In the genomic region with DNA sequence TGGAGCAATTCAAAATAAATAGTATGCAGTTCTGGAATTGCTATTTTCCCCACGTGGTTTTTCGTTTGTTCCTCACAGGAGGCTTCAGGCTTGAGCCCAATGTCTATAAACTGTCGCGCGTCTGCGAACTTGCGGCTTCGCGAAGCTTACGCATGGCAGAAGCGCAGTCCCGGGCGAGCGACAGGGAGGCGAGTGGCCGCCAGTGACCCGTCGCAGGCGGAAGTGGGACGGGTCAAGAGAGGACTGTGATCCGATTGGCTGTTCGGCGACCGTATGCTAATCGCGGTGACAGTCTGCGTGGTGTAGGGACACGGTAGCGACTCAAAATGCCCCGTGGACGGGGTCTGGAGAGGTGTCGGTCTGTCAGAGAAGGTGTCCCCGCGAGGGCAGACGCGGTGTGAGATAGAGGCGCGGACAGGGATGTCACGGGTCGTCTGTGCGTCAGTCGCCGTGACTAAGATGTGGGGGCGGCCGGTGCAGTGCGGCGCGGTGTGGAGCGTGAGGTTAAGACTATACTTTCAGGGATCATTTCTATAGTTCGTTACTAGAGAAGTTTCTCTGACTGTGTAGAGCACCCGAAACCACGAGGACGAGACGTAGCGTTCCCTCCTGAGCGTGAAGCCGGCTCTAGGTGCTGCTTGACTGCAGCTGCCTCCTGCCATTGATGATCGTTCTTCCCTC, we compare ENCODE assay signal across 8 mouse cellular contexts. TPM values are rescaled to one million over a fixed set of nuclear protein-coding genes. Genes with fewer than 3 reads are reported as not detected.
A peak's percentile ranks its signal among the peaks of the same experiment; 100 is the strongest.
DNase-seq lines count a peak whose midpoint lies in the region; ATAC-seq lines count a peak whose summit lies in the region.
"Not testable (repeated sequence)": the region's sequence is repeated elsewhere in the genome, so short reads cannot be mapped to it uniquely, and the experiment has no call there.

No protein-coding gene starts in this region.

- H3K4me1 ChIP-seq in brown adipose tissue, adult 24 weeks (ENCODE audit: control insufficient read depth, insufficient read depth, insufficient read length, low read length); forebrain, embryonic 10.5 days; heart, embryonic 14.5 days (ENCODE audit: control insufficient read depth in 2 of 2, insufficient read depth in 2 of 2, low read length in 2 of 2): not testable (repeated sequence)
- H3K4me1 ChIP-seq in liver, embryonic 12.5 days: peaks cover 29% of the 10 kb centered on the region

- peak; percentile 98 for ATAC-seq in heart, embryonic 14.5 days (ENCODE audit: insufficient number of reproducible peaks, insufficient read depth, low FRiP score, low read depth)
- ATAC-seq in liver, embryonic 12.5 days: peak; percentile 94

- under 1% methylated on average over 24 of the region's 58 CpGs for WGBS in forebrain, embryonic 10.5 days
- under 1% methylated on average over 21 of the region's 58 CpGs for WGBS in heart, embryonic 14.5 days
- under 1% methylated on average over 22 of the region's 58 CpGs for WGBS in liver, embryonic 12.5 days (ENCODE audit: insufficient replicate concordance)

- H3K27ac ChIP-seq in brown adipose tissue, adult 24 weeks (replicated peaks; ENCODE audit: low read depth, low read length): not testable (repeated sequence)
- H3K27ac ChIP-seq in forebrain, embryonic 10.5 days: peak overlapping the region; percentile 81
- peak overlapping the region in 1 of 2 experiments; percentile 59; a peak in 2 of 4 replicates for H3K27ac ChIP-seq in heart, embryonic 14.5 days (replicated peaks in 1 of 2; ENCODE audit: control insufficient read depth in 1 of 2, insufficient read depth in 1 of 2, low read depth in 2 of 2, low read length in 2 of 2)
- peak overlapping the region; percentile 70 for H3K27ac ChIP-seq in liver, embryonic 12.5 days

- H3K27me3 ChIP-seq in forebrain, embryonic 10.5 days (ENCODE audit: poor library complexity, severe bottlenecking); heart, embryonic 14.5 days (ENCODE audit: control insufficient read depth, insufficient read depth, low read length); liver, embryonic 12.5 days (replicated peaks); splenic B cell, adult 2 months (ENCODE audit: control insufficient read depth, insufficient read depth, low read length, poor library complexity, severe bottlenecking): not testable (repeated sequence)

- DNase-seq in B cell, adult 2 months: peak; percentile 81 to 84
- DNase-seq in forebrain, embryonic 10.5 days (ENCODE audit: extremely low spot score, low spot score): peak; percentile 73
- DNase-seq in kidney, postnatal 10 days: peak; percentile 91
- DNase-seq in naive thymus-derived CD4-positive, alpha-beta T cell, adult 2 months (ENCODE audit: low read depth): peak; percentile 78
- peak; percentile 89 for DNase-seq in splenic B cell, adult 2 months (ENCODE audit: low read depth, low spot score)

- H3K36me3 ChIP-seq in forebrain, embryonic 10.5 days (replicated peaks); heart, embryonic 14.5 days (ENCODE audit: control insufficient read depth, insufficient read depth, low read length); liver, embryonic 12.5 days; splenic B cell, adult 2 months (ENCODE audit: control insufficient read depth, insufficient read depth, low read length, poor library complexity, severe bottlenecking): not testable (repeated sequence)

- not testable (repeated sequence) for H3K9me3 ChIP-seq in forebrain, embryonic 10.5 days; heart, embryonic 14.5 days (ENCODE audit: control insufficient read depth, low read length); liver, embryonic 12.5 days (replicated peaks)

- H3K9ac ChIP-seq in heart, embryonic 14.5 days (ENCODE audit: low read length): peak overlapping the region; percentile 42; the same call in 1 of the 2 replicates
- H3K9ac ChIP-seq in liver, embryonic 12.5 days: peak overlapping the region; percentile 57; the same call in 1 of the 2 replicates

- peak overlapping the region; percentile 57 for H3K4me2 ChIP-seq in heart, embryonic 14.5 days (ENCODE audit: low read length)
- H3K4me2 ChIP-seq in liver, embryonic 12.5 days: peak overlapping the region; percentile 66

- H3K4me3 ChIP-seq in brown adipose tissue, adult 24 weeks (ENCODE audit: insufficient read depth, low read depth, low read length): peak overlapping the region; percentile 8; the same call in 1 of the 2 replicates
- peak overlapping the region; percentile 38; the same call in 1 of the 2 replicates for H3K4me3 ChIP-seq in forebrain, embryonic 10.5 days
- H3K4me3 ChIP-seq in heart, embryonic 14.5 days (ENCODE audit: control insufficient read depth in 1 of 2, insufficient read depth in 1 of 2, low read depth in 1 of 2, low read length in 2 of 2): peak overlapping the region; percentile 4 to 32; a peak in 2 of 4 replicates
- peak overlapping the region; percentile 41 for H3K4me3 ChIP-seq in liver, embryonic 12.5 days

RNA-seq across cellular contexts. Expression of gene Tex14, which starts 57.1 kb away (rescaled TPM):
- not detected in 2 replicates for polyA plus RNA-seq in brown adipose tissue, adult 24 weeks (2012; ENCODE audit: insufficient read depth, insufficient read length, missing spikeins)
- polyA plus RNA-seq in forebrain, embryonic 10.5 days (2016; fragmentation: Nextera tagmentation; extraction: Ambion mirVana): not detected in 2 replicates
- polyA plus RNA-seq in heart, embryonic 14.5 days (2014; fragmentation: Nextera tagmentation; extraction: Ambion mirVana): 0.28 and 0.38 TPM in 2 replicates
- not detected in 2 replicates for polyA plus RNA-seq in liver, embryonic 12.5 days (2016; fragmentation: Nextera tagmentation; extraction: Ambion mirVana)

RNA-seq across cellular contexts. Expression of gene Rad51c, which starts 57.2 kb away (rescaled TPM):
- 0.54 TPM in 1 of 2 replicates, not detected in the other for polyA plus RNA-seq in brown adipose tissue, adult 24 weeks (2012; ENCODE audit: insufficient read depth, insufficient read length, missing spikeins)
- polyA plus RNA-seq in forebrain, embryonic 10.5 days (2016; fragmentation: Nextera tagmentation; extraction: Ambion mirVana): 13.3 and 15.1 TPM in 2 replicates
- 10.0 and 11.7 TPM in 2 replicates for polyA plus RNA-seq in heart, embryonic 14.5 days (2014; fragmentation: Nextera tagmentation; extraction: Ambion mirVana)
- 5.0 and 5.9 TPM in 2 replicates for polyA plus RNA-seq in liver, embryonic 12.5 days (2016; fragmentation: Nextera tagmentation; extraction: Ambion mirVana)
